ENCODE assay signal across 21 mouse cellular contexts in genomic region chrX:135962342-135962741, GRCm38 (mm10). TPM values are rescaled to one million over a fixed set of nuclear protein-coding genes. Genes with fewer than 3 reads are reported as not detected.
DNase-seq lines count a peak whose midpoint lies in the region; ATAC-seq and TF ChIP-seq lines count a peak whose summit lies in the region.
"Had no signal": no experiment of that assay in that cellular context is flagged by ENCODE, and none has a peak within 500 bp of the region (broad histone marks: within the 10 kb centered on the region; RNA-seq: fewer than 3 reads in every experiment).

No protein-coding gene starts in this region.

- no peaks in the 10 kb centered on the region for H3K9me3 ChIP-seq in forebrain, postnatal 0 days (ENCODE audit: low read length)
- no peaks in the 10 kb centered on the region for H3K9me3 ChIP-seq in forebrain, embryonic 11.5 days (ENCODE audit: control insufficient read depth, low read length)
- H3K9me3 ChIP-seq in neural tube, embryonic 15.5 days (replicated peaks): no peaks in the 10 kb centered on the region
- H3K9me3 ChIP-seq: heart, embryonic 15.5 days; limb, embryonic 12.5 days; liver, embryonic 12.5 days; megakaryocyte, embryonic 14.5 days had no signal

- no peak overlapping the region for H3K4me2 ChIP-seq in forebrain, postnatal 0 days (ENCODE audit: low read depth)
- no peak overlapping the region for H3K4me2 ChIP-seq in forebrain, embryonic 11.5 days (ENCODE audit: low read depth, low read length, severe bottlenecking)
- no peak overlapping the region for H3K4me2 ChIP-seq in neural tube, embryonic 15.5 days
- H3K4me2 ChIP-seq: heart, embryonic 15.5 days; limb, embryonic 12.5 days; liver, embryonic 12.5 days had no signal

- H3K27me3 ChIP-seq in forebrain, postnatal 0 days (ENCODE audit: insufficient read depth, low read length): no peaks in the 10 kb centered on the region
- H3K27me3 ChIP-seq in forebrain, embryonic 11.5 days (ENCODE audit: control insufficient read depth, insufficient read depth, low read length): no peaks in the 10 kb centered on the region
- no peaks in the 10 kb centered on the region for H3K27me3 ChIP-seq in neural tube, embryonic 15.5 days (replicated peaks)
- H3K27me3 ChIP-seq: heart, embryonic 15.5 days; limb, embryonic 12.5 days; liver, embryonic 12.5 days had no signal

- no peak for TF ChIP-seq CTCF in forebrain, postnatal 0 days (IDR thresholded peaks at IDR 0.05; ENCODE audit: low read depth)
- no peak for TF ChIP-seq CTCF in left cerebral cortex, adult 2 months (IDR thresholded peaks at IDR 0.05)

- ATAC-seq in forebrain, postnatal 0 days: peak; percentile 62; the same call in 1 of the 2 replicates
- ATAC-seq in forebrain, embryonic 11.5 days (replicated peaks; ENCODE audit: low FRiP score): no peak
- 0 out of 2 replicates have a peak, but pooled peaks have one; percentile 58 for ATAC-seq in neural tube, embryonic 15.5 days (ENCODE audit: low FRiP score)
- ATAC-seq in inflammation-experienced regulatory T-cells, adult 6 months: peak; percentile 89
- ATAC-seq: liver, embryonic 12.5 days had no signal

- peaks cover 4% of the 10 kb centered on the region; the same call in 1 of the 2 replicates for H3K4me1 ChIP-seq in forebrain, postnatal 0 days (ENCODE audit: insufficient read depth)
- H3K4me1 ChIP-seq in forebrain, embryonic 11.5 days (replicated peaks; ENCODE audit: control insufficient read depth, insufficient read depth, low read length): no peaks in the 10 kb centered on the region
- H3K4me1 ChIP-seq in neural tube, embryonic 15.5 days: peaks cover 10% of the 10 kb centered on the region
- H3K4me1 ChIP-seq: limb, embryonic 12.5 days; liver, embryonic 12.5 days; megakaryocyte, embryonic 14.5 days had no signal

- H3K4me3 ChIP-seq in forebrain, postnatal 0 days (ENCODE audit: low read depth, low read length): no peak overlapping the region
- H3K4me3 ChIP-seq in forebrain, embryonic 11.5 days (ENCODE audit: low read depth, low read length): no peak overlapping the region
- H3K4me3 ChIP-seq in neural tube, embryonic 15.5 days (replicated peaks): no peak overlapping the region
- H3K4me3 ChIP-seq in left cerebral cortex, adult 2 months: no peak overlapping the region
- H3K4me3 ChIP-seq: heart, embryonic 15.5 days; limb, embryonic 12.5 days; liver, embryonic 12.5 days; megakaryocyte, embryonic 14.5 days; myocyte had no signal

- intact Hi-C loops in left cerebral cortex, adult 2 months (cut with DNase I): loop anchor here (2.0 to 5.0 kb wide), 2 partner anchors 75 to 158 kb away; no protein-coding TSS in a partner anchor
- intact Hi-C loops in left cerebral cortex, postnatal 14 days (cut with DNase I): loop anchor here (5.0 kb wide), 1 partner anchor 155 kb away; no protein-coding TSS in a partner anchor

- peak; percentile 23 for DNase-seq in forebrain, postnatal 0 days
- no peak for DNase-seq in forebrain, embryonic 11.5 days (ENCODE audit: low spot score)
- no peak for DNase-seq in neural tube, embryonic 10.5 days (ENCODE audit: extremely low spot score, low spot score)
- DNase-seq in left cerebral cortex, adult 2 months (ENCODE audit: extremely low spot score in 1 of 2, low spot score in 2 of 2): no peak
- no peak for DNase-seq in left cerebral cortex, postnatal 14 days (ENCODE audit: low spot score in 2 of 2)
- DNase-seq: adrenal gland, adult 2 months; cerebellum, adult 11 months; cerebellum, postnatal 10 days; gastrocnemius, postnatal 36 days; heart, postnatal 4 days; kidney, adult 2 months; kidney, postnatal 10 days; lung, adult 2 months; right cerebral cortex, postnatal 4 days had no signal

- H3K36me3 ChIP-seq in forebrain, postnatal 0 days (ENCODE audit: insufficient read depth): no peaks in the 10 kb centered on the region
- H3K36me3 ChIP-seq in forebrain, embryonic 11.5 days (ENCODE audit: control insufficient read depth, insufficient read depth, low read length): no peaks in the 10 kb centered on the region
- H3K36me3 ChIP-seq in neural tube, embryonic 15.5 days: no peaks in the 10 kb centered on the region
- H3K36me3 ChIP-seq: heart, embryonic 15.5 days; limb, embryonic 12.5 days; liver, embryonic 12.5 days had no signal

- 61% methylated on average over 2 of the region's 2 CpGs for WGBS in forebrain, postnatal 0 days
- 48% methylated on average over 2 of the region's 2 CpGs for WGBS in forebrain, embryonic 11.5 days
- WGBS in neural tube, embryonic 15.5 days: 44% methylated on average over 2 of the region's 2 CpGs

- no peak overlapping the region for H3K9ac ChIP-seq in forebrain, postnatal 0 days
- H3K9ac ChIP-seq in forebrain, embryonic 11.5 days (ENCODE audit: low read length): no peak overlapping the region
- H3K9ac ChIP-seq in neural tube, embryonic 15.5 days (replicated peaks): no peak overlapping the region
- H3K9ac ChIP-seq: heart, embryonic 15.5 days; limb, embryonic 12.5 days; liver, embryonic 12.5 days had no signal

- H3K27ac ChIP-seq in forebrain, postnatal 0 days (ENCODE audit: low read depth, low read length): no peak overlapping the region
- H3K27ac ChIP-seq in forebrain, embryonic 11.5 days (ENCODE audit: low read depth, low read length): no peak overlapping the region
- no peak overlapping the region; the same call in 1 of the 2 replicates for H3K27ac ChIP-seq in neural tube, embryonic 15.5 days (replicated peaks)
- no peak overlapping the region for H3K27ac ChIP-seq in left cerebral cortex, adult 2 months
- H3K27ac ChIP-seq: heart, embryonic 15.5 days; limb, embryonic 12.5 days; liver, embryonic 12.5 days had no signal

RNA-seq across cellular contexts. Expression of gene Arxes2, which starts 31.3 kb away (rescaled TPM):
- total RNA-seq in forebrain, postnatal 0 days (2014; rRNA removed): 179 and 211 TPM in 2 replicates
- 235 and 280 TPM in 2 replicates for polyA plus RNA-seq in forebrain, postnatal 0 days (2015; fragmentation: Nextera tagmentation; extraction: Ambion mirVana)
- 117 and 122 TPM in 2 replicates for polyA plus RNA-seq in forebrain, embryonic 11.5 days (2014; fragmentation: Nextera tagmentation; extraction: Ambion mirVana)
- 244 and 276 TPM in 2 replicates for polyA plus RNA-seq in neural tube, embryonic 15.5 days (2015; fragmentation: Nextera tagmentation; extraction: Ambion mirVana)
- 1 to 10 TPM; 5.5 to 8.4 (median 6.0) TPM for polyA plus RNA-seq in inflammation-experienced regulatory T-cells, adult 6 months (2017; shearing (Covaris generic))
- 10 to 100 TPM; 59.2 to 73.2 TPM for total RNA-seq in left cerebral cortex, adult 2 months (2021)
- 10 to 100 TPM; 77.8 to 96.9 TPM for total RNA-seq in left cerebral cortex, postnatal 14 days (2021)

Comparison
In these comparisons a context has a peak if more than half of its experiments do, and no peak if none do; other contexts are left out.
1. RNA of gene Arxes2, which starts 31.3 kb away (polyA plus RNA-seq): 235 to 280 TPM in forebrain, postnatal 0 days, 244 to 276 TPM in neural tube, embryonic 15.5 days and 117 to 122 TPM in forebrain, embryonic 11.5 days; 5.5 to 8.4 TPM in inflammation-experienced regulatory T-cells, adult 6 months; every median in the first group is over 10 times any median in the second.